Mouse (Mus musculus) spleen, embryonic (tissue): ENCODE data around the gene Parva.

Source experiments
- CTCF ChIA-PET: fragments of 350-600 bp; sonication (Branson Sonifier 250); formaldehyde crosslinking; loops from one replicate; lab custom pipeline; 2022; lab: Charles Lee

Parva gene

GRCm38 (mm10) chr7:112423438-112423837 is 3.9 kb upstream of the Parva start:
- CTCF ChIA-PET: no interaction called here

GRCm38 (mm10) chr7:112426811-112427210 is 494 bp upstream of the Parva start:
- CTCF ChIA-PET: no interaction called here

- CTCF ChIA-PET: no interaction called here
Observed at GRCm38 (mm10) chr7:112428158-112428535, 842 bp downstream of the Parva start.

- CTCF ChIA-PET: no interaction called here
Observed at GRCm38 (mm10) chr7:112439846-112440245, 12.5 kb downstream of the Parva start.

GRCm38 (mm10) chr7:112444152-112444984 is 17.1 kb downstream of the Parva start:
- CTCF ChIA-PET: no interaction called here

GRCm38 (mm10) chr7:112444985-112445367 is 17.7 kb downstream of the Parva start:
- CTCF ChIA-PET: no interaction called here

- CTCF ChIA-PET: no interaction called here
Observed at GRCm38 (mm10) chr7:112446498-112446897, 19.2 kb downstream of the Parva start.

- CTCF ChIA-PET: no interaction called here
Observed at GRCm38 (mm10) chr7:112449954-112450700, 22.8 kb downstream of the Parva start.

- CTCF ChIA-PET: no interaction called here
Observed at GRCm38 (mm10) chr7:112452471-112452870, 25.2 kb downstream of the Parva start.

- CTCF ChIA-PET: no interaction called here
Observed at GRCm38 (mm10) chr7:112453805-112454214, 26.5 kb downstream of the Parva start.

GRCm38 (mm10) chr7:112454380-112454779 is 27.1 kb downstream of the Parva start:
- CTCF ChIA-PET: no interaction called here

GRCm38 (mm10) chr7:112454951-112455350 is 27.6 kb downstream of the Parva start:
- CTCF ChIA-PET: no interaction called here

GRCm38 (mm10) chr7:112455566-112456110 is 28.3 kb downstream of the Parva start:
- CTCF ChIA-PET: no interaction called here

GRCm38 (mm10) chr7:112457373-112457772 is 30.1 kb downstream of the Parva start:
- CTCF ChIA-PET: no interaction called here

- CTCF ChIA-PET: no interaction called here
Observed at GRCm38 (mm10) chr7:112457920-112458319, 30.6 kb downstream of the Parva start.

GRCm38 (mm10) chr7:112458440-112458839 is 31.1 kb downstream of the Parva start:
- CTCF ChIA-PET: no interaction called here

- CTCF ChIA-PET: no interaction called here
Observed at GRCm38 (mm10) chr7:112463074-112463473, 35.8 kb downstream of the Parva start.

- CTCF ChIA-PET: no interaction called here
Observed at GRCm38 (mm10) chr7:112465920-112466319, 38.6 kb downstream of the Parva start.

GRCm38 (mm10) chr7:112466786-112467185 is 39.5 kb downstream of the Parva start:
- CTCF ChIA-PET: no interaction called here

GRCm38 (mm10) chr7:112467687-112468111 is 40.4 kb downstream of the Parva start:
- CTCF ChIA-PET: no interaction called here

GRCm38 (mm10) chr7:112469817-112470216 is 42.5 kb downstream of the Parva start:
- CTCF ChIA-PET: interaction anchor here (0.8 kb wide), 1 partner anchor 43 kb away, joined by 4 read pairs; no protein-coding TSS in a partner anchor

- CTCF ChIA-PET: no interaction called here
Observed at GRCm38 (mm10) chr7:112471316-112471715, 44.0 kb downstream of the Parva start.
